In the genomic region with DNA sequence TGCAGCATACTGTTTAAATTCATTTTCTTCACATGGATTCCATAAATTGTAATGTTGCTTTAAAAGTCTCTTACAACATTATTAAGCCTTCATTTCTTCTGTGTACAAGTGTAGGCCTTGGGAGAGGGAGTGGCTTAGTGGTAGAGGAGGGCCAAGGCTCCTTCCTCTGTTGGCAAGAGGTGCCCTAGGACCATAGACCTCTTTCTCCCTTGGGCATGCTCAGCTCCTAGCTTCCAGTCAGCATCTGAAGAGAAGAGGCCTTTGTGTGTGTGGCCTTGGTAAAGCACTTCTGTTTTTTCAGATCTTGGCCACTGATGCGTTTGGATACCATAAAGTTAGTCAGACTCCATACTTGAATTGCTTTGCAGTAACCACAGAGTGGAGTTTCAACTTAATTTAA, we compare ENCODE assay signal across 30 mouse cellular contexts.
DNase-seq lines count a peak whose midpoint lies in the region; ATAC-seq and TF ChIP-seq lines count a peak whose summit lies in the region.
"Had no signal": no experiment of that assay in that cellular context is flagged by ENCODE, and none has a peak within 500 bp of the region (broad histone marks: within the 10 kb centered on the region; RNA-seq: fewer than 3 reads in every experiment).

No protein-coding gene starts in this region.

- no peak for ATAC-seq in limb, embryonic 15.5 days (ENCODE audit: insufficient number of reproducible peaks, low FRiP score, low TSS enrichment, low read depth)
- ATAC-seq in megakaryocyte, adult 5-6 weeks (ENCODE audit: poor library complexity, severe bottlenecking), result peak; percentile 12; the same call in 1 of the 2 replicates
- ATAC-seq in cerebellum, adult (ENCODE audit: insufficient number of reproducible peaks, low FRiP score, low TSS enrichment), result no peak
- ATAC-seq: forebrain, embryonic 15.5 days; inflammation-experienced regulatory T-cells, adult 6 months; Patski had no signal

- H3K9me3 ChIP-seq in limb, embryonic 15.5 days, result no peaks in the 10 kb centered on the region
- no peaks in the 10 kb centered on the region for H3K9me3 ChIP-seq in limb, embryonic 10.5 days (replicated peaks)
- H3K9me3 ChIP-seq in CH12.LX (replicated peaks; ENCODE audit: low read length), result no peaks in the 10 kb centered on the region
- H3K9me3 ChIP-seq: forebrain, embryonic 10.5 days; forebrain, embryonic 15.5 days; G1E; heart, embryonic 12.5 days; hindbrain, embryonic 15.5 days; lung, embryonic 15.5 days; midbrain, embryonic 12.5 days; neural tube, embryonic 13.5 days; stomach, embryonic 15.5 days had no signal

- in situ Hi-C loops in CH12.LX (cut with MboI; ENCODE audit: low pct_ligation_motif_present, low pct_unique_long_range_greater_than_20kb, low sequenced_read_pairs), result no loop called here

- TF ChIP-seq CTCF in CH12.LX (conservative IDR thresholded peaks at IDR 0.05 in 1 of 2, IDR thresholded peaks at IDR 0.05 in 1 of 2; ENCODE audit: low read depth in 2 of 2, low read length in 2 of 2), result no peak

- no peak overlapping the region for H3K4me3 ChIP-seq in limb, embryonic 15.5 days
- H3K4me3 ChIP-seq in limb, embryonic 10.5 days, result no peak overlapping the region
- no peak overlapping the region for H3K4me3 ChIP-seq in CH12.LX (replicated peaks in 1 of 3; ENCODE audit: low read depth in 2 of 3, low read length in 2 of 3, poor library complexity in 1 of 3)
- H3K4me3 ChIP-seq: forebrain, embryonic 10.5 days; forebrain, embryonic 15.5 days; heart, embryonic 12.5 days; hindbrain, embryonic 15.5 days; lung, embryonic 15.5 days; midbrain, embryonic 12.5 days; neural tube, embryonic 13.5 days; stomach, embryonic 15.5 days had no signal

- no peaks in the 10 kb centered on the region for H3K36me3 ChIP-seq in limb, embryonic 15.5 days
- peaks cover 8% of the 10 kb centered on the region for H3K36me3 ChIP-seq in limb, embryonic 10.5 days
- peaks cover 5 to 48% of the 10 kb centered on the region in 2 experiments for H3K36me3 ChIP-seq in CH12.LX (replicated peaks in 1 of 2; ENCODE audit: control insufficient read depth in 1 of 2, insufficient read depth in 1 of 2, low read length in 1 of 2)
- H3K36me3 ChIP-seq: forebrain, embryonic 15.5 days; heart, embryonic 12.5 days; hindbrain, embryonic 15.5 days; lung, embryonic 15.5 days; midbrain, embryonic 12.5 days; neural tube, embryonic 13.5 days; stomach, embryonic 15.5 days had no signal

- TF ChIP-seq RAD21 in CH12.LX (IDR thresholded peaks at IDR 0.05; ENCODE audit: low read depth, low read length), result no peak

- H3K27me3 ChIP-seq in limb, embryonic 15.5 days, result no peaks in the 10 kb centered on the region
- H3K27me3 ChIP-seq in limb, embryonic 10.5 days (ENCODE audit: low read depth, poor library complexity, severe bottlenecking), result no peaks in the 10 kb centered on the region
- no peaks in the 10 kb centered on the region for H3K27me3 ChIP-seq in CH12.LX (replicated peaks)
- H3K27me3 ChIP-seq: forebrain, embryonic 15.5 days; heart, embryonic 12.5 days; hindbrain, embryonic 15.5 days; lung, embryonic 15.5 days; midbrain, embryonic 12.5 days; neural tube, embryonic 13.5 days; Patski; stomach, embryonic 15.5 days had no signal

- no peak overlapping the region for H3K4me2 ChIP-seq in limb, embryonic 15.5 days
- H3K4me2 ChIP-seq in CH12.LX (ENCODE audit: insufficient read depth, low read depth, poor library complexity, severe bottlenecking), result no peak overlapping the region
- H3K4me2 ChIP-seq: forebrain, embryonic 15.5 days; heart, embryonic 12.5 days; hindbrain, embryonic 15.5 days; lung, embryonic 15.5 days; midbrain, embryonic 12.5 days; neural tube, embryonic 13.5 days; stomach, embryonic 15.5 days had no signal

- TF ChIP-seq EP300 in CH12.LX (IDR thresholded peaks at IDR 0.05; ENCODE audit: low read length), result no peak

- H3K27ac ChIP-seq in limb, embryonic 15.5 days, result peak overlapping the region; percentile 33; the same call in 1 of the 2 replicates
- no peak overlapping the region for H3K27ac ChIP-seq in limb, embryonic 10.5 days
- no peak overlapping the region for H3K27ac ChIP-seq in CH12.LX (ENCODE audit: insufficient read depth, low read depth)
- H3K27ac ChIP-seq: forebrain, embryonic 10.5 days; forebrain, embryonic 15.5 days; hindbrain, embryonic 15.5 days; lung, embryonic 15.5 days; midbrain, embryonic 12.5 days; neural tube, embryonic 13.5 days; stomach, embryonic 15.5 days had no signal

- no peak overlapping the region for H3K9ac ChIP-seq in limb, embryonic 15.5 days
- no peak overlapping the region for H3K9ac ChIP-seq in CH12.LX (ENCODE audit: insufficient read depth, low read depth)
- H3K9ac ChIP-seq: forebrain, embryonic 15.5 days; heart, embryonic 12.5 days; hindbrain, embryonic 15.5 days; lung, embryonic 15.5 days; midbrain, embryonic 12.5 days; neural tube, embryonic 13.5 days; stomach, embryonic 15.5 days had no signal

- WGBS in limb, embryonic 15.5 days, result 56% methylated on average over 1 of the region's 1 CpGs
- WGBS in limb, embryonic 10.5 days, result 91% methylated on average over 1 of the region's 1 CpGs

- no peak for DNase-seq in limb, embryonic 10.5 days (ENCODE audit: low spot score)
- DNase-seq in 416B (ENCODE audit: low read depth), result peak; percentile 29
- no peak for DNase-seq in CH12.LX (ENCODE audit: extremely low read depth)
- DNase-seq in left cerebral cortex, adult 9 months (ENCODE audit: low spot score in 2 of 2), result no peak
- DNase-seq: adrenal gland, postnatal 14 days; cerebellum, adult 18-20 months; cerebellum, postnatal 10 days; gastrocnemius, postnatal 25 days; heart, adult 18-20 months; heart, postnatal 4 days; kidney, adult 11 months; kidney, postnatal 14 days; left cerebral cortex, postnatal 4 days; right cerebral cortex, postnatal 14 days; thymus, adult 18-20 months; thymus, postnatal 25 days had no signal

- dilution Hi-C loops in CH12.LX (cut with MboI; ENCODE audit: extremely low pct_ligation_motif_present, extremely low pct_unique_long_range_greater_than_20kb, low sequenced_read_pairs), result no loop called here

- TF ChIP-seq POLR2A in CH12.LX (IDR thresholded peaks at IDR 0.05; ENCODE audit: low read depth, low read length), result no peak

- H3K79me2 ChIP-seq in CH12.LX (replicated peaks; ENCODE audit: control insufficient read depth, extremely low read depth, insufficient read depth, poor library complexity, severe bottlenecking), result peaks cover 69% of the 10 kb centered on the region

- H3K4me1 ChIP-seq in limb, embryonic 15.5 days, result peaks cover 12% of the 10 kb centered on the region
- no peaks in the 10 kb centered on the region for H3K4me1 ChIP-seq in limb, embryonic 10.5 days
- H3K4me1 ChIP-seq in CH12.LX (ENCODE audit: control insufficient read depth in 1 of 2, insufficient read depth in 2 of 2), result peaks cover 0 to 12% of the 10 kb centered on the region in 2 experiments; a peak in 2 of 4 replicates
- H3K4me1 ChIP-seq: lung, embryonic 15.5 days had no signal

TF ChIP-seq in CH12.LX, 34 proteins besides CTCF, POLR2A, EP300 and RAD21:
- TF ChIP-seq NRF1 (IDR thresholded peaks at IDR 0.05; ENCODE audit: low read depth, low read length) (0 out of 2 replicates have a peak, but pooled peaks have one; percentile 30), TBP (conservative IDR thresholded peaks at IDR 0.05; ENCODE audit: low read depth, low read length) (no peak)
